Mouse (Mus musculus): ENCODE measurements around the gene Calhm1.

DNA sequence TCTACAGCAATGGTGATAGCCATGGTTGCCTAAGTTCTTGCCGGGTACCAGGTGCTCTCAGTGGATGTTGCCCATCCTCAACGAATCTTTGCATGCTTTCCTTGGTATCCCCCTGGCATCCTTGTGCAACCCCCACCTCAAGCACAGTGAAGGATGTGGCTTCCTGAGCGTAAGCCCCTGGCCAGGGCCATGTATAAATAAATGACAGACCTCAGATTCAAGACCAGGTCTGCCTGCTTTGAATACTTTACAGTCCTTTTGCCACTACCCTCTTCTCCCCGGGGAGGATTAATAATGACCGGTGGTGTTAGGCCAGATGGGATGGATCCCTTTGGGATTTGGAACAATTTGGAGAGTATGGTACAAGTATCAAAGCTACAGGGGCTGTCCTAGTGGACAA is 7.9 kb downstream of the Calhm1 start:
- TF ChIP-seq POLR2A (IDR thresholded peaks at IDR 0.05; ENCODE audit: control insufficient read depth, low read depth, low read length) (no peak), CTCF (IDR thresholded peaks at IDR 0.05; ENCODE audit: control insufficient read depth, insufficient read depth, insufficient replicate concordance, low read depth, low read length) (no peak)

Measured in testis, adult 2 months (tissue).